Mouse (Mus musculus) hindbrain, embryonic 15.5 days (tissue): Measurements from ENCODE around the gene Dmrt1. TPM values are rescaled to one million over a fixed set of nuclear protein-coding genes. Genes with fewer than 3 reads are reported as not detected.
A peak's percentile ranks its signal among the peaks of the same experiment; 100 is the strongest.

Experiments
- ATAC-seq: fragments of 200-750 bp; cut with Nextera tagmentation; 2 replicates; pipeline ENCODE4 v1.8.0; 2017; ENCODE audit warnings: low read depth, moderate number of reproducible peaks, moderate TSS enrichment; ENCODE audit not compliant: low FRiP score
- H3K27ac ChIP-seq: fragments of 300-500 bp; sonication (generic); replicated peaks from 2 replicates; pipeline ENCODE4 v1.5.1; 2015; ENCODE audit warnings: mild to moderate bottlenecking, inconsistent platforms
- H3K27me3 ChIP-seq: fragments of 300-500 bp; sonication (generic); 2 replicates; pipeline ENCODE4 v1.6.1; 2015; ENCODE audit warnings: control low read depth, inconsistent platforms
- H3K36me3 ChIP-seq: fragments of 300-500 bp; sonication (generic); 2 replicates; pipeline ENCODE4 v1.6.1; 2015; ENCODE audit warnings: control low read depth, inconsistent platforms
- H3K4me1 ChIP-seq: fragments of 300-500 bp; sonication (generic); replicated peaks from 2 replicates; pipeline ENCODE4 v1.6.1; 2015; ENCODE audit warnings: control low read depth, inconsistent platforms
- H3K4me2 ChIP-seq: fragments of 300-500 bp; sonication (generic); 2 replicates; pipeline ENCODE4 v1.6.1; 2015; ENCODE audit warnings: moderate library complexity, mild to moderate bottlenecking, inconsistent platforms
- H3K4me3 ChIP-seq: fragments of 300-500 bp; sonication (generic); 2 replicates; pipeline ENCODE4 v1.5.1; 2015; ENCODE audit warnings: mild to moderate bottlenecking, inconsistent platforms
- H3K9ac ChIP-seq: fragments of 300-500 bp; sonication (generic); 2 replicates; pipeline ENCODE4 v1.6.1; 2015; ENCODE audit warnings: inconsistent platforms
- H3K9me3 ChIP-seq: fragments of 300-500 bp; sonication (generic); 2 replicates; pipeline ENCODE4 v1.6.1; 2016; ENCODE audit warnings: control low read depth, inconsistent platforms
- WGBS: fragments of 180-500 bp; shearing (Covaris S2); methylation state at CpG from one replicate; pipeline ENCODE4 v1.1.7; 2015; 5-methylcytosine and 5-hydroxymethylcytosine counted together
- polyA plus RNA-seq: library from polyadenylated mRNA; unstranded; fragments of >200 nt; fragmentation: Nextera tagmentation; extraction: Ambion mirVana; gene quantifications from 2 replicates; pipeline ENCODE4 v1.2.1, GENCODE M21; 2015

The Dmrt1 gene
- polyA plus RNA-seq, 1 experiment from 2014 or later = not detected

DNA sequence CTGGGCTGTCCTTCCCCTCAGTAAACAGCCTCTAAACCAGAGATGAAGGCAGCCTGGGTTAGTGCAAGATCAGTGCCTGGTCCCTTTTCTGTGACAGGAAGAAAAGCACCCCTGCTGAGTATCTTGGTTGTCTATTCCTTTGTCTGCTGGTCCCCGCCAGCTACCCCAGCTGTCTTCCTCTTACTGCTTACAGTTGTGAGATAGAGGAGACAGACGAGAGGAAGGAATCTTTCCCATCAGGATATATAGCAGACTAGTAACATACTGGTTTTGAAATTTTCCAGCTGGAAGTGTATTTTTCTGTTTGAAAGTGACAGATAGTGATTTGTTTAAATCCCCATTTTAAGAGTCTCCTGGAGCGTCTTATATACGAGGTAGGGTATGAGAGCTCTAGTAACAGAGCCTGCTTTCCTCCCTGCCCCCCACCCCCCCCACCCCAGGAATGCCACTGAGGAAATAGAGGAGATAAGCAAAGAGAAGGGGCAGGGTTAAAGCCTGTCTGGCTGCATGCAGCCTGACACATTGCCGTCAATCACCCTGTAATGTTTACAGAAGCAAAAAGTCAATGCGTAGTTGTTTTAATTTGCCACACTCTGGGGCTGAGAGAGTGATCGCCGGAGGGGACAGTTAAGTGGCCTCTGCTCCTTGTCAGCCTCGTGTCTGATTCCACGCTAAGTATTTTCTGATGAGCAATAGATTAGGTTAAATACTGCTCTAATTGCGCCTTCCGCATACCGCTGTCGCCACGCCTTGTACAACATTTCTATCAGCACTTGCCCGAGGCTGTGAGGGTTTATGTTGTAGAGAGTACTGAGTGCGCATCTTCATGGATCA, 69.8 kb downstream of the Dmrt1 start:
- H3K4me1 ChIP-seq = 0 out of 2 replicates have a peak, but pooled peaks cover 4% of the 10 kb centered on the region
- peaks cover 39% of the 10 kb centered on the region for H3K27me3 ChIP-seq
- no peak for ATAC-seq
- 15% methylated on average over 17 of the region's 17 CpGs for WGBS
- no peak overlapping the region for H3K9ac ChIP-seq
- H3K4me2 ChIP-seq = peak overlapping the region; percentile 29
- H3K27ac ChIP-seq = no peak overlapping the region
- H3K4me3 ChIP-seq = no peak overlapping the region
- H3K9me3 ChIP-seq = no peaks in the 10 kb centered on the region
- H3K36me3 ChIP-seq = no peaks in the 10 kb centered on the region

DNA sequence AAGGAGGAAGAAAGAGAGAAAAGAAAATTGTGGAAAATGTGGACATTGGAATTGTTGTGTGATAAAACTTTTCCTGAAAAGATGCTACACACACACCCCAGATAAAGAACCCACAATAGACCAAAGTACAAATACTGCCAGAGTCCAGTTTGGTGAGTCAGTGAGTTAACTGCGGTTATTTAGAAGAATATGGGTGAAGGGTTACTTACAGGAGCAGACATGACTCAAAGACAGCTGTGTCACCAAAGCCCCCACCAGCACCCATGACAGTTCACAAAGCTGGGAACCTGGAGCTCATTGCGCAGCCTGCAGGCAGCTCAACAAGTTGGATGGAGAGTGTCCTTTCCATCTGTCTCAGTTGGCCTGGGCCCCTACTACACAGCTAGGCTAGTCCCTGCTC, 72.9 kb downstream of the Dmrt1 start:
- Histone ChIP-seq H3K4me1 (0 out of 2 replicates have a peak, but pooled peaks cover 4% of the 10 kb centered on the region), H3K27ac (no peak overlapping the region), H3K27me3 (peaks cover 30% of the 10 kb centered on the region), H3K36me3 (no peaks in the 10 kb centered on the region), H3K4me3 (no peak overlapping the region), H3K4me2 (no peak overlapping the region), H3K9ac (no peak overlapping the region), H3K9me3 (no peaks in the 10 kb centered on the region)
- no peak for ATAC-seq
- 95% methylated on average over 2 of the region's 2 CpGs for WGBS

DNA sequence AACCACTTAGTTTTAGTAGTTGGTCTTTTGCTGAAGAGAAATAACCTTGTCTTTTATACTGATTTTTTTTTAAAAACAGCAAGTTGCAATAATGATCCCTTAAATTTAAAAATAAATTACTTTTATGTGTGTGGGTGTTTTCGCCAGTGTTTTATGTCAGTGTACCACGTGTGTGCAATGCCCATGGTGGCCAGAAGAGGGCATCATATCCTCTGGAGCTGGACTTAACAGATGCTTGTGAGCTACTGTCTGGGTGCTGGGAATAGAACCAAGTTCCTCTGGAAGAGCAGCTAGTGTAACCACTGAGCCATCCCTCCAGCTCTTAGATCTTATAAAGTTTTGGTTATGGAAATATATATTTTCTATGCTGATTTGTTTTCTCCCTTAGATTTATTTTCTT, 74.0 kb downstream of the Dmrt1 start:
- 0 out of 2 replicates have a peak, but pooled peaks cover 4% of the 10 kb centered on the region for H3K4me1 ChIP-seq
- H3K9me3 ChIP-seq = no peaks in the 10 kb centered on the region
- peaks cover 20% of the 10 kb centered on the region for H3K27me3 ChIP-seq
- no peak for ATAC-seq
- no peak overlapping the region for H3K4me3 ChIP-seq
- H3K27ac ChIP-seq = no peak overlapping the region
- H3K4me2 ChIP-seq = no peak overlapping the region
- no peak overlapping the region for H3K9ac ChIP-seq
- H3K36me3 ChIP-seq = no peaks in the 10 kb centered on the region
- WGBS = 91% methylated on average over 2 of the region's 2 CpGs

DNA sequence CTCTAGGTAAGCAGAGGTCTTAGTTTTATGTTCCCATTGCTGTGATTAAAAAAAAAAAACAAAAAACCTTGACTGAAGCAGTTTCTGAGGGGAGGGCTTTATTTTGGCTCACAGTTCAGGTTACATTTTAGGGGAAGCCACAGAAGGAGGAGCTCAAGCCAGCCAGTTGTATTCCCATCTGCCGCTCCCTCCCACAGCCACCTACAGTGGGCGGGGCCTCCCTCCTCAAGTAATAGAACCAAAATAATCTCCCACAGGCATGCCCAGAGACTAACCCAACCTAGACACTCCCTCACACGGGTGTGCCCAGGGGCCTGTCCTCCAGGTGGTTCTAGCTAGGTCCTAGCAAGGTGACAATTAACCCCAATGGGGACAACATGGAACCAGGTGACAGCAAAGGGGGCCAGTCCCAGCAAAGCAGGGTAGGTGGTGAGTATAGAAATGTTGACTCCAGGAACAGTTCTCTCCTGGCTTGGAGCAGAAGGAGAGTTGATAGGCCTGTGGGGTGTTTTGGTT, 92.4 kb downstream of the Dmrt1 start:
- no peaks in the 10 kb centered on the region for H3K36me3 ChIP-seq
- peaks cover 67% of the 10 kb centered on the region for H3K27me3 ChIP-seq
- H3K27ac ChIP-seq = no peak overlapping the region
- no peak overlapping the region for H3K4me2 ChIP-seq
- no peaks in the 10 kb centered on the region for H3K4me1 ChIP-seq
- H3K9ac ChIP-seq = no peak overlapping the region
- ATAC-seq = no peak
- H3K4me3 ChIP-seq = no peak overlapping the region
- no peaks in the 10 kb centered on the region for H3K9me3 ChIP-seq
- WGBS = 89% methylated on average over 3 of the region's 3 CpGs

DNA sequence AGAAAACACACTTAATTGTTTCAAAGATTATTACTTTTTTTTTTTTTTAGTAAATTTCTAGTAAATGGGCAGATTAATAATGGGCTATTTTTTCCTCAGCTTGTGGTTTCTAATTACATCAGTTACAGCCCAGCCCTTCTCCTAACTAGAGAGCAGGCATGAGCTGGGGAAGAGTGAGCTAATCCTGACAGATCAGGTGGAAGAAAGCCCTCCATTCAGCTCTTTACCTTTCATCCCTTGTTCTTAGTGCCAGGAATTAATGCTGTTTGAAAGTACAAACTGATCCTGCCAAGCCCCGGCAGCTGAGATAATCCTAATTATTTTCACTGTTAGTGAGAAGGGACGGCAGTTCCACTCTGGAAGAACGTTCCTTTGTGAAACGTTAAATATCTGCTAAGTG, 93.2 kb downstream of the Dmrt1 start:
- Histone ChIP-seq H3K9me3 (no peaks in the 10 kb centered on the region), H3K27me3 (peaks cover 72% of the 10 kb centered on the region), H3K4me1 (no peaks in the 10 kb centered on the region), H3K4me2 (no peak overlapping the region), H3K27ac (no peak overlapping the region), H3K4me3 (no peak overlapping the region), H3K9ac (no peak overlapping the region), H3K36me3 (no peaks in the 10 kb centered on the region)
- ATAC-seq = no peak
- 22% methylated on average over 4 of the region's 4 CpGs for WGBS

DNA sequence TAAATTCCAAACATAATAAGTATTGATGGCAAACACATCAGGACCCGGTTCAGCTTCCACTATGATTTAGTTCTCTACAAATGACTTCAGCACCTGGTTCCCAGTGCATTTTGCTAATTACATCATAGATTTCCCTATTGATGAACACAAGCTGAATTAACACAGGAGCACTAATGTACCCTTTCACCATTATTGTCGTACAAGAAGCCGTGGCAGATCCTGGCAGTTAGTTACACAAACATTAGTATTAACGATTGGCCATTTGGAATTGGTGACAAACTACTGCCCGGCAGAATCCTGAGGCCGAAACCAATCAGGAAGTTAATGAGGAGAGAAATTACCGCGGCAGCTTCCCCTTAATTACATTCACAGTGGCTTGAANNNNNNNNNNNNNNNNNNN, 96.5 kb downstream of the Dmrt1 start:
- Histone ChIP-seq H3K4me1 (peaks cover 7% of the 10 kb centered on the region; the same call in 1 of the 2 replicates), H3K9ac (no peak overlapping the region), H3K9me3 (no peaks in the 10 kb centered on the region), H3K36me3 (no peaks in the 10 kb centered on the region), H3K4me2 (no peak overlapping the region), H3K4me3 (no peak overlapping the region), H3K27ac (no peak overlapping the region), H3K27me3 (peaks cover 83% of the 10 kb centered on the region)
- WGBS = 8% methylated on average over 8 of the region's 8 CpGs
- no peak for ATAC-seq

DNA sequence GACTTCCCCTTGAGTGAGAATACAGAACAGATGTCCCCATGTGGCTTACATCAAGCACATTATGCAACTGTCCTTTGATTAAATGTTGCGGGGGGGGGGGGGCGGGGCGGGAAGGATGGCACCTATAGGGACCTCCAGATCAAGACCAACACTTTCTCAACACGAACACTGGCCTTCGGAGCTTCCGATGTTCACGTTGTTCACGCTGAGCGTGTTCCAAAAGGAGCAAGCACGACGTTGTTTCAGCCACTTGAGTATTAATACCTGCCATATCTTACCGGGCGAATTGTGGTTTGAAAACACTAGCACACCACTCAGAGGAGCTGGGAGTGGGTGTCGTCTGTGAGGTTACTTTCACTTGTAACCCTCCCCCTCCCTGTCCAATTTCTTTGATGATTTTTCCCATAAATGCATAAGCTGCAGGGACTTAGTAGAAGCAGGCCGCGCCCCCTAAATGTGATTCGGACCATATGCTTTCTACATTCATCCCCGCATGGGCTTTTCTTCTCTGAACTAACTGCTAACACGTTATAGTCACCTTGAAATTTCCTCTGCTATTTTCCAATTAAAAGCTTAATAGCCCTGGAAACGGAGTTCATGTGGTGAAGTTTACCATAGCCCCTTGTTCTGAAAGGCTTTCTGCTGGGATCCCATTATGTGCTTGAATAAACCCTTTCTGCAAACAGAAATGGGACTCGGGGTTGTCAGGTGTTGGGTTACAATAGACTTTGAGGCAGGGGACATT, 102.2 kb downstream of the Dmrt1 start:
- no peak overlapping the region for H3K4me3 ChIP-seq
- WGBS = under 1% methylated on average over 21 of the region's 21 CpGs
- peaks cover 21% of the 10 kb centered on the region for H3K4me1 ChIP-seq
- ATAC-seq = no peak
- peaks cover 82% of the 10 kb centered on the region for H3K27me3 ChIP-seq
- H3K36me3 ChIP-seq = no peaks in the 10 kb centered on the region
- no peaks in the 10 kb centered on the region for H3K9me3 ChIP-seq
- H3K4me2 ChIP-seq = no peak overlapping the region
- H3K9ac ChIP-seq = no peak overlapping the region
- no peak overlapping the region for H3K27ac ChIP-seq

DNA sequence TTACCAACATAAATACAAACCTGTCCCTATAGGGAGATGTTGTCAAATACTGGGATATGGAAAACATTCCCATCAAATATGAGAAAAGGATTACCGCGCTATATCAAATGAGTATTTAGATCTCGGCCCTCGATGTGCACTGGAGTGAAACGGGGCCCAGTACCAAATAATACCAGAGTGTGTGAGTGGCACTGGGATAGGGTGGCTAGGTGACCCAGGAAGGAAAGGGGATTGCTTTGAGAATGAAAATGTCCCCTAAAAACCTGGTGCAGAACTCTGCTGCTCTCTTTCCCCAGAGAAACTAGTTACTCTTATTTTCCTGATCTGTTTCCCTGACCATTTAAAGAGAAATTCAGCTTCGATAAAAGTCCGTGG, 102.8 kb downstream of the Dmrt1 start:
- no peak overlapping the region for H3K4me3 ChIP-seq
- peaks cover 83% of the 10 kb centered on the region for H3K27me3 ChIP-seq
- no peaks in the 10 kb centered on the region for H3K9me3 ChIP-seq
- no peaks in the 10 kb centered on the region for H3K36me3 ChIP-seq
- WGBS = under 1% methylated on average over 7 of the region's 7 CpGs
- peaks cover 21% of the 10 kb centered on the region for H3K4me1 ChIP-seq
- H3K9ac ChIP-seq = no peak overlapping the region
- H3K27ac ChIP-seq = no peak overlapping the region
- no peak overlapping the region for H3K4me2 ChIP-seq
- ATAC-seq = no peak

DNA sequence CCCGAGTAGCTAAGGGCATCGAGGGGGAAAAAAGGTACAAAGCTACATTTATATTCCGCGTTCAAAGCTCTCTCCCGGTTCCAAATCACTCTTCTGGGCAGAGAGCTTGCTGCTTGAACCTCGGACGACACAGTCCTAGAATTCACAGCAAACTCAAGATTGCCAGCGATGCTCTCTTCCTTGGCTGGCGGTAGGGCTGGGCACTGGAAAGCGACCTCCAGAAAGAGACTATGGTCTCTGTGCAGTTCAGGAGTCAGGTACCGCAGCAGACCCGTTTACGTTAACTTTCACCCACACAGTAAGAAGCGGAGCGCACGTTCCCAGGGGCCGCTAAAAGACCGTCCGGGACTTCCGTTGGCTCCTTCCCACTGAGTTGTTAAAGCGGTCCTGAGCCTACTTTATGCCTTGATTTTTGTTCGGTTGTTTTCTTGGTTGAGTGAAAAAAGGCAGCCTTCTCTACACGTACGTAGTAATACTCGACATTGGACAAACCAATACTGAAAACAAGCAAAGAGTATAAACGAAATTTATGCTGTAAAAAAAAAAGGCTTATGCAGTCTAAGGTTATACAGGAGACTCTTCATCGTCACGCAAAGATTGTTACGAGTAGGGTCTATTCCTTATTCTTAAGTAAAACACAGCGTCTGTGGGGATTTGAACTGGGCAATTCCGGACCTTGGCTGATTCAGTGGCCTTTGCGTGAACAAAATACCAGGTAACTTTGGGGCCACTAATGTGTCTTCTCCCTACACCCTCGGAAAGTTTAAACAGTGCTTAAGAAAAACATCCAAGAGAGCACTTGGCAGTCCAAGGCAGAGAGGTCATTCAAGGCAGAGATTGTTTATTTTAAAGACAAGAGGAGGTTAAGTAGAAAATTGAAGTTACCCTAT, 103.8 kb downstream of the Dmrt1 start:
- WGBS = under 1% methylated on average over 33 of the region's 33 CpGs
- H3K4me2 ChIP-seq = no peak overlapping the region

DNA sequence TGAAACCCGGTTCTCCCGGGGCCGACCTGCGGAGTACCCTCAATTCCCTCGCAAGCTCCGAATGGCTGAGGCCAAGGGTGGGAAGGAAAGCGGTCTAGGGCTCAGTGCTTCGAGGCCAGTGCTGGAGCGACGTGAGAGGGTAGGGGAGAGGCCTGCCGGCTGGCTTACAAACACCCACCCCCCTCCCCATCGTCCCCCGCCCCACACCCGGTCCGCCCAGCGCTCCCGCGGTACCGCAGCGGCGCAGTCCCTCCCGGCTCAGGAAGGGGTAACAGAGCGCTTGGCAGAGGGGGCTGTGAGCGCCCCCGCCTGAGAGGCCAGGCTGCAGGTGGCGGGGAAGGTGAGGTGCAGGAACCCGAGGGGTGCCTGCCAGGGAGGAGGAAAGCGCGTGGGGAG, 104.6 kb downstream of the Dmrt1 start, which contains the start of gene Dmrt3:
Dmrt3 (plus strand) TSS at position 287 of the 396 bp plus-strand sequence.
- Histone ChIP-seq H3K36me3 (no peaks in the 10 kb centered on the region), H3K4me3 (peak within 1 kb of the TSS; percentile 16), H3K27me3 (peaks cover 87% of the 10 kb centered on the region), H3K9me3 (no peaks in the 10 kb centered on the region), H3K9ac (no peak within 1 kb of the TSS), H3K4me2 (peak within 1 kb of the TSS; percentile 48), H3K4me1 (peaks cover 21% of the 10 kb centered on the region), H3K27ac (no peak within 1 kb of the TSS)
- ATAC-seq = no peak
- under 1% methylated on average over 27 of the region's 29 CpGs for WGBS

More for the DNA sequence above, 103.8 kb downstream of the Dmrt1 start:
- no peaks in the 10 kb centered on the region for H3K9me3 ChIP-seq
- H3K9ac ChIP-seq = no peak overlapping the region
- H3K4me3 ChIP-seq = no peak overlapping the region
- peaks cover 86% of the 10 kb centered on the region for H3K27me3 ChIP-seq
- peaks cover 21% of the 10 kb centered on the region for H3K4me1 ChIP-seq
- H3K27ac ChIP-seq = no peak overlapping the region
- no peak for ATAC-seq
- H3K36me3 ChIP-seq = no peaks in the 10 kb centered on the region

DNA sequence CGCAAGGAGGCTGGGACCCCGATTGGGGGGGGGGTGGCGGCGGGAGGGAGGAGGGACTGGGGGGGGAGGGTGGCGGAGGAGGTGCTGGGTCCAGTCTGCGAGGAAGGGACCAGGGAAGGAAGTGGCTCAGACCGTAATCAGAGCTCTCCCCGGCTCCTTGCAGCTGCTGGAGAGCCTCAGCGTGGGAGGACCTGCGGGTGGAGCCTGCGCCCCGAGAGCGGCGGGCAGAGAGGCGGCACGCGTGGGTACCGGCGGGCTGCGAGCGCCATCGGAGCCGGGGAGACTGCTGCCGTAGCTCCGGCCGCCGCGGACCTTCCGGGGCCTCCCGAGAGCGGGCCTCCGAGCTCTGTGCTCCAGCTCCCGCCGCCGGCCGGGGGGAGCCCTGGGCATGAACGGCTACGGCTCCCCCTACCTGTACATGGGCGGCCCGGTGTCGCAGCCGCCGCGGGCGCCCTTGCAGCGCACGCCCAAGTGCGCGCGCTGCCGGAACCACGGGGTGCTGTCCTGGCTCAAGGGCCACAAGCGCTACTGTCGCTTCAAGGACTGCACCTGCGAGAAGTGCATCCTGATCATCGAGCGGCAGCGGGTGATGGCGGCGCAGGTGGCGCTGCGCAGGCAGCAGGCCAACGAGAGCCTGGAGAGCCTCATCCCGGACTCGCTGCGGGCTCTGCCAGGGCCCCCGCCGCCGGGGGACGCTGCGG, 105.1 kb downstream of the Dmrt1 start:
- Histone ChIP-seq H3K4me2 (peak overlapping the region; percentile 48), H3K9me3 (no peaks in the 10 kb centered on the region), H3K27me3 (peaks cover 87% of the 10 kb centered on the region), H3K9ac (no peak overlapping the region), H3K27ac (no peak overlapping the region), H3K36me3 (no peaks in the 10 kb centered on the region), H3K4me1 (peaks cover 21% of the 10 kb centered on the region), H3K4me3 (peak overlapping the region; percentile 16)
- ATAC-seq = no peak
- WGBS = 0% methylated on average over 67 of the region's 71 CpGs
